Mouse (Mus musculus) right cerebral cortex, postnatal 14 days (tissue): ENCODE results near the gene Aco1.
"Not testable (repeated sequence)": the region's sequence is repeated elsewhere in the genome, so short reads cannot be mapped to it uniquely, and the experiment has no call there.

Experiments
- DNase-seq: peaks from one replicate; pipeline ENCODE4 v3.0.0; 2022

Aco1 gene

DNA sequence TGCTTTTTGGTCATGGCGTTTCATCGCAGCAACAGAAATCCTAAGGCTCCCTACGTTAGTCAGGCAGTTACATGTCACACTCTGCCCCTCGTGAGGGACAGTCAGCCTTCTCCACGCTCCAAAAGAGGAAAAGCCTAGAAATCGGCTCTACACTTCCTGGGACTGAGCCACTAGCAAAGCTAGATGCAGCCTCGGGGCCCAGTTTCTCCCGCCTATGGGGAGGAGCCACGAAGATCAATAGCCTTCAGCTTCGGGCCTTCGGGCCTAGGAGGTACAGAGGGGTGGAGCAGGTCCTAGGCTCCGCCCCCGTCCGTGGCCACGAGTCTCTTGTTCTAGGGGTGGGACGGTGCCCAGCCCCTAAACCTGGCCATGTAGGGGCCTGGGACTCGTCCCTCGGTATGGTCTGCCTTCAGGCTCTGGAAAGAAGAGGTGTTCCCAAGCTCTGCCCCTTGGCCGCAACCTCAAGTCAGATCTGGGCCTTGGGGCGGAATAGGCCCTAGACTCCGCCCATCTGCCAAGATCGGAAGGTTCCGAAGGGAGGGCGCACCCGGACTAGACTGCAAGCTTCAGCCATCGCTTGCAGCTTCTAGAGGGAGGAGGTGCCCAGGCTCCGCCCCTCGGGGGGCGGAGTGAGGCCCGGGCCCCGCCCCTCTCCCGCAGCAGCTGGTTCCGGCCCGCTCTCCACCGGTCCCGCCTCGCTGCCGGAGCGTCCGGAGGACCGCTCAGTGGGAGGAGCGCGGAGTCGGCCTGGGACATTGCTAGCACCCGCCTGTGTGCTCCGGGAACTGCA is at the start of gene Aco1:
Gene Aco1, plus strand, starts transcription at position 339 of the 790 bp plus-strand sequence.
- DNase-seq = peak; percentile 88

DNA sequence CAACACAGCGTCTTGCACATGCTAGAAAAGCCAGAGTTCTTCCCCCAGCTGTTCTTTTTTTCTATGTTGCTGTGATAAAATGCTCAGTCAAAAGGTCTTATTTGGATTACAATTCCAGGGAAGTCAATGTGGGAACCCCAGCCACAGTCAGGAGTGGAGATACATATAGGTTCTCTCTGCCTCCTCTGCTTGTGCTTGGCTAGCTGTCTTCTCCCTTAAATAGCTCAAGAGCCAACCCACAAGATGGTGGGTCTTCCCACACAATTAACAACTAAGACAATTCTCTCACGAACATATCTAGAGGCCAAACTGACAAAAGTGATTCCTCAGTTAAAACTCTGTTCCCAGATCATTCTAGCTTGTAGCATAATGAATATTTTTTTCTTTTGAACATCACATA is 47.9 kb upstream of the Aco1 start:
- DNase-seq = no peak

DNA sequence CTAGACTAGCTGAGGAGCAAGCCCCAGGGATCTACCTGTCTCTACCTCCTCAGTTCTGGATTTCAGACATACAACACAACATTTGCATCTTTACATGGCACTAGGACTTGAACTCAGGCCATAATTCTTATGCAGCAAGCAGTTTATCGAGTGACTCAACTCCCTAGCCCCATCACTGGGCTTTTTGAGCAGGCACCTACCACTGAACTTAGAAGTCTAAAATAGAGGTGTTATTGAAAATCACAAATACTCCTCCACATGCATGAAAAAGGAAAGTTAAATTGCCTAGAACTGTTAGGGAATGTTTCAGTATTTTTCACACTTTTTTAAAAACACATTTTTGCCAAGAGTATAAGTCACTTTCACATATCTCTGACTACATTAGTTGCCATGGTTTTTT is 39.9 kb upstream of the Aco1 start:
- DNase-seq = no peak

DNA sequence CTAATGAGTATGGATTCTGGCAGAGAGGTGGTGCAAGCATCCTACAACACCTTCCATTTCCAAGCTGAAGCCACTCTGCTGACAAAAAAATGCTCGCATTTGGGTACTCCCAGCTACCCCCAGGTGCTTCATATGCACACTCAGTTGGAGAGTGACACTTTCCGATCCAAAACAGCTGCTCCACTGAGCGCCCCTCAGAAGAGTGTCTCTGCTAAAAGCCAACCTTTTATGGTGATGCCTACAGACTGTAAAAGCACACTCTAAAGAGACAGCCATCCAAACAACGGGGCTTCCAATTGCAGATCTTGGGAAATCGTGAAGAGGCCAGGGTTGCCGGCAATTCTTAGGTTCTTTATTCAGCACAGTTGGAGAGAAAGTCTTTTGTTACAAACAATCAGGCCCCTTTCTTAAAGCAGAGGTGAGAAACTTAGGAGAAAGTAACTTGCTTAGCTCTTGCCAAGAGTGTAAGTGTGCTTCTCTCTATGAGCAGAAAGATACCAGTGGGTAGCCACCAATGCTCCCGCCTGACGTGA is 36.8 kb upstream of the Aco1 start:
- no peak for DNase-seq

DNA sequence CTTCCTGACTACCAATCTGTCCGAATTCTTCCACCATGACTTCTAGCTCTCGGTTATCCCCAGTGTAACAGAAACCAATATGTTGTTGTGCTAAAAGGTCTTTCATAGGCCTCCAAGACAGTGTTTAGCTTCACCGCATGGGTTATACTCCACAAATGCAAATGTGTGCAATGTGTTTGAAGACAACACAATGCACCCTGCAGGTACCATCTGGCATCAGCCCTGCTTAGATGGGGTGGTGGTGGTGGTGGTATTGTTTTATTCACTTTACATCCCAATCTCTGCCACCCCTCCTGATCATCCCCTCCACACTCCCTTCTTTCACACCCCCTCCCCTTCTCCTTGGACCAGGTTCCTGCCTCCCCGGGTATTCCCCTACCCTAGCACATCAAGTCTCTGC is 34.9 kb upstream of the Aco1 start:
- no peak for DNase-seq

DNA sequence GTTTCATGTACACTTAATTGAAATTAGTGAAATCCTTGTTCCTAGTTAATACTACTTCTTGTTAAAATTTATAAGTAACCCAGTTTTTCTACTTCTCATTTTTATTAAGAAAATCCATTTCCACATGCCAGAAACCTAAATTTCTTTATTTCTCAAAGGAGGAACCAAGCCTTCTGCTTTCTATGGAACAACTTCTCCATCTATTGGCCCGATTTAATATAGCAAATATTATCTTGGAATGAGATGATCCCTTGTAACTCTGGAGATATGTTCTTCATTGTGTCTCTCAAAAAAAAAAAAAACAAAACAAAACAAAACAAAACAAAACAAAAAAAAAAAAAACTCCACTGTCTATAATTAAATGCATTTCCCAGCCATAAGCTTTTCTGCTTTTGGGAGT is 29.7 kb upstream of the Aco1 start:
- no peak for DNase-seq

DNA sequence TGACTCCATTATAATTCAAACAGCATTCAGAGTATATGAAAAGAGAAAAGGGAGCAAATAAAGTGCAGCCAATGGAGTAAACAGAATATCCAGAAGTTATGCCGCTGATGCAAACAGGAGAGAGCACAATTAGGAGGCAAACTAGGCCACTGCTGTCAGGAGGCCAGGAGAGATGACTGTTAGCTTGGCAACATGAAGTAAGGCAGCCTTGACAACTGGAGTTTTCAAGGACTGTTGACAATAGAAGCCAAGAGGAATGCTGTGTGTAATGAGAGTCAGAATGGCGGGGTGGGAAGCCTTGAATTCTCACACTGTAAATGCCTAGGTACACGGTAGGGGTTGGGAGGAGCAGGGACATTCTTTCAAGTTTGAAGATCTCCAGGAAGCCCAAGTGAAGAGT is 21.7 kb upstream of the Aco1 start:
- no peak for DNase-seq

DNA sequence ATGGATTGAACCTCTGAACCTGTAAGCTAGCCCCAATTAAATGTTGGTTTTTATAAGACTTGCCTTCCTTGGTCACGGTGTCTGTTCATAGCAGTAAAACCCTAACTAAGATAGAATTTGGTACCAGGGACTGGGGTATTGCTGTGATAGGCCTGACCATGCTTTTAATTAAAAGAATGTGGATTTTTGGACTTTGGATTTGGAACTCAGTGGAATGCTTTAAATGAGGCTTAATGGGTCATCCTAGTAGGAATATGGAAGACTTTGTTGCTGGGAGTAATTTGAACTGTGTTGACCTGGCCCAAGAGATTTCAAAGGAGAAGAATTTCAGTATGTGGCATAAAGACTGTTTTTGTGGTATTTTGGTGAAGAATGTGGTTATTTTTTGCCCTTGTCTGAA is 20.6 kb upstream of the Aco1 start:
- DNase-seq = not testable (repeated sequence)

DNA sequence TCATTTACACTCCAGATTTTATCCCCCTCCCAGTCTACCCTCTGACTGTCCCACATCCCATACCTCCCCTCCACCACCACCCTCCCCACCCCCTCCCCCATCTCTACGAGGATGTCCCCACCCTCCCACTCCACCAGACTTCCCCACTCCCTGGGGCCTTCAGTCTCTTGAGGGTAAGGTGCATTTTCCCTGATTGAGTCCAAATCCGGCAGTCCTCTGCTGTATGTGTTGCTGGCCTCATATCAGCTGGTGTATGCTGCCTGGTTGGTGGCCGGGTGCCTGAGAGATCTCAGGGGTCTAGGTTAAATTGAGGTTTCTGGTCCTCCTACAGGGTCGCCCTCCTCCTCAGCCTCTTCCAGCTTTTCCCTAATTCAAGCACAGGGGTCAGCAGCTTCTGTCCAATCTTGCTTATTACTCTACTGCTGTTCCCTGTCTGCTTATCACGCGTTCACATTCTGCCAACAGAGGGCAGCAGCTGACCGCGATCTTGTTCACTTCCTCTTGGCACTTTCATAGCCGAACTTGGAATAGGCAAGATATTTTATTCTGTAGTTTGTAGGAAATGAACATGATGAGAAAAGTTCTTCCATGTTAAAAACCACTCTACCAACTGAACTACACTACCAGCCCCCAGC is 8.3 kb upstream of the Aco1 start:
- peak; percentile 82 for DNase-seq

DNA sequence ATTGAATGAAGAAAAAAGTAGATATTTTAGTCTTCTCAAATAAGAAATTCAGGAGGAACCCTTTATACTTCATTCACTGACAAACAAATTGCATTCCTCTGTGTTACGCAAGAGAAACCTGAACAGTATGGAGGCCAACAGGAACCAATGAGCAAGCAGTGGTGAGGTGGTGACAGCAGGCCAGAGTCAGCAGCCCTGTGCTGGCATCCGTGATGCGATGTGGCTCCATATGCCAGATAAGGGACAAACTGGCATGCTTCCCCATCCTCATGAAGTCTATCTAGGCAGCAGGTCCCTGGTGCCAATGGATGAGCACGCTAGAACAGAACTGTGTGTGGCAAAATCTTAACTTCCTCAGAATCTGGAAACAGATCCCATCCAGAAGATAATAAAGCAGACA is 6.4 kb upstream of the Aco1 start:
- DNase-seq = no peak

DNA sequence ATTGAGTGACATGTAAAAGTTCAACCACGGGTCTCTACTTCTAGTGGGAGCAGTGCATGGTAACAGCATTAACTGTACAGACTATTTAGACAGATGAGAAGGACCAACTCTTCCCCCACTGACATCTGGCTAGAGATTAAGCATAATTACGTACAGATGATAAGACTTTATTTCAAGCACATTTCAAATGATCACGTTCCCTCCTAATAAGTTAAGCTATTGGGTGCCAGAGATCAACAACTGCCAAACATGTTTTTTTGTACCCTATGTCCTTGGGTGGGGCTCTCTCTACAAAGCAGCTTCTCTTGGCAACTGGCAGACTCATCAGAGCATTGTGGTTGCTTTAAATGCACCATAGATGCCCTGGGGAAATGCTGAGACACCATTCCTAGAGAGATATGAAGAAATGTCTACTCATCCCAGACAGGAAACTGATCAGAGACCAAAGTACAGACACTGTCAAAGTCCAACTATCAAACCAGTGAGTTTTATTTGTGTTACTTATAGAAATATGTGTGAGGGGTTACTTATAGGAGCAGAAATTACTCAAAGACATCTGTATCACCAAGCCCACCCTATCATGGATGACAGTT is 3.1 kb upstream of the Aco1 start:
- no peak for DNase-seq

DNA sequence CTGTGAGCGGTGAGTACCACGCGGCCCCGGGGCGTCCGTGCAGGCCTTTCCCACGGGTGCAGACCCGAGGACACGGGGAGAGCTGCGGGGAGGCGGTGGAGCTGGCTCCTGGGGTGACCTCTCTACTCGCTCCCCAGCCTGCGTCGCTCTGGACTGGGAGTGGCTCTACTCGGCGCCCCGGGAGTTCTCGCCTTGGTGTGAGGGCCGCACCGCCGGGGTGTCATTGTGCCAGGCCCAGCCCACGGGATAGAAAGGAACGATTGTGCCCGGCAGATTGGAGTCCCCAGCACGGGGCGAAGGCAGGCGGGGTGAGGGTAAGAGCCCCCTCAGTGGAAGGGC is 621 bp downstream of the Aco1 start:
- DNase-seq = no peak

DNA sequence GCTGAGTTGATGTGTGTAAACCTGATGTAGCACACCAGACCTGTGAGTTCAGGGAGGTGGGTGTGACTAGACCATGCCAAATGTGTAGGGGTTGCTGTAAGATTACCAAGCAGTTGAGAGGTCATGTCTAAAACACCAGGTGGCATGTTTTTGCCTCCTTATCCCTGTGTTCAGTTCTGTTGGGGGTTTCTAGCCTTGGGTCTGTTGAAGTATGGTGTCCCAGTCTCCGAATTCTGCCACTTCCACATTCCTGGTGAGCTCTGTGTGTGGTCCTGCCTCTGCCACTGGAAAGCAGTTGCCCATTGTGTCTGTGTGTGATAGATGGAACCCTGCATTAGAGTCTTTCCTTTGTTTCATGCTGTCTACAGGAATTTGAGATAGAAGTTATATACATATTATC is 1.7 kb downstream of the Aco1 start:
- DNase-seq = no peak

DNA sequence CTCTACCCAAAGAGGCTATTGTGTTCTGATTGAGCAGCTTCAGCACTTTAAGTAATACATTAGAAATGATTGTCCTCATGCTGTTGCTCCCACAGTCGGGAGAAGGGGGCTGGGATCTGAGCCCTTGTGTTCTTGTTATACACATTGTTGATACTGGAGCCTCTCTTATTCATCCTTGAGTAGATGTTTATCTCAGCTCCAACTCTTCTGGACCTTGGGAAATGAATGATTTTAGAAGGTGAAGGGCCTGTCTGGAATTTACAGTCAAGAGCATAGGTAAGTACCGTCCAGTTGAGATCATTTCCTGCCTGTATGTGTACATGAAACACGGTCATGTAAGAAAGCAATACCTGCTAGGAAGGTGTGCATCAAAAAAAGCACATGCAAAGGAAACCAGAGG is 2.1 kb downstream of the Aco1 start:
- no peak for DNase-seq

DNA sequence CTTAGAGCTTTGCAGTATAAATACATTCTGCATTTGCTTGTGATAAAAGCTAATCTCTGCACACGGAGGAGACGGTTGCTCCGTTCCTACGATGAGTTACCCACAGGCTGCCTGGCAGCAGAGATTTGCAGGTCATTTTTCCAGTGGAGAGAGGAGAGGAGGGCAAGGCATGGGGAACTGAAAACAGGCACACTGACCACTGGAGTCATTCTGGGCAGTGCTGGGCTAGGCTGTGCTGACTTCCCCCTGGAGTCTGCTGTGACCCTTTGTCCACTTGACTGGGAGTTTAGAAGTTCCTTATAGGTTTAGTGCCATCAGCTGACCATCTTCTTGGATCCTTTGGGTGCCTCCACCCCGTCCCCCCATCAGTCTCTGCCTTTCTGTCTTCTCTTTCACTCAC is 5.4 kb downstream of the Aco1 start:
- no peak for DNase-seq

DNA sequence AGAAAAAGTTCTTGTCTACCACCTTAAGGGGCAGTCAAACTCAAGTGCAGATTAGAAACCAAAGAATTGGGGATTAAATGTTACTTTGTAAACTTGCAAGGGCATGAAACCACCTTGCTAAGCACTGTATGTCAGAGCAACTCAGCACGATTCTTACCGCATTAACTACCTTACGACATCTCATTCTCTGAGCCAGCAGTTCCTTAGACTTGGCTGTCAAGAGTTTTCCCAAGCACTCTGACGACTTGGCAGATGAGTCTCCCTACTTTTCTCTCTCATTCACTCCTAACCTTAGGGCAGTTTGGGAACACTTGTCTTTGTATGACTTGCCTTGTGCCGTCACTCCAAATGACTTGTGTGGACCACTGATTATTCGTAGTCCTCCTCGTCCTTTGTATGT is 7.2 kb downstream of the Aco1 start:
- DNase-seq = no peak

DNA sequence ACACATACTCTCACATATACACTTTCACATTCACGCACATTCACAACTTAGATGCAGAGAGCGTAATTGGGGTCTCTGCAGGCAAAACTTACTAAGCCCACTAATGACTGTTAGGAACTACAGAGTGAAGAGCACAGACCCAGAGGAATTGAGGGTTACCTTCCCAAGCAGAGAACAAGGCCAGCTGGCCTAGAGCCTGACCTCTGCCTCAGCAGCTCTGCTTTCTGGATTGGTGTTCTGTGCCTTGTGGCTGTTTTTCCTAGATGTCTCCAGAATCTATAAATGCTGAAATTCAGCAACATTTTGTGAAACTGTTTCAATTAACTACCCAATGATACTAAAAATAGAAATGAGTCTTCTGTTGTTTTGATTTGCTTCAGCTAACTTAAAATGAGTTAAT is 9.9 kb downstream of the Aco1 start:
- DNase-seq = no peak

DNA sequence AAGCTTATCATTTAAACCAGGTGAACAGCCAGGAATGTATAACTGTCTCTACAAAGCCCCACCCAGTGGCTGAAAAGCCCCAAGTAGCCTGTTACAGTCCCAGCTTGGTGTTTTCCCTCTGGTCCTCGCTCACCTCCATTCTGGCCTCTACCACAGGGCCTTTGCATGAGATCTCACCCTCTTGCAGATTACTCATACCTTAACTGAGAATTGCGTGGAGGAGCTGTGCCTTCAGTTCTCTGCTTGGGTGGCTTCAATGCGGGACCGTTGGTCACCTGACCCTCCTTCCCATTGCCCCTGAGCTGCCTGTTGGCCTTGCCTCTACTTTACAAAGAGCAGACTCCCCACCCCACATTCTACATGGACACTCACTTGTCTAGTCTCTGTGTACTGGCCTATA is 10.6 kb downstream of the Aco1 start:
- no peak for DNase-seq

DNA sequence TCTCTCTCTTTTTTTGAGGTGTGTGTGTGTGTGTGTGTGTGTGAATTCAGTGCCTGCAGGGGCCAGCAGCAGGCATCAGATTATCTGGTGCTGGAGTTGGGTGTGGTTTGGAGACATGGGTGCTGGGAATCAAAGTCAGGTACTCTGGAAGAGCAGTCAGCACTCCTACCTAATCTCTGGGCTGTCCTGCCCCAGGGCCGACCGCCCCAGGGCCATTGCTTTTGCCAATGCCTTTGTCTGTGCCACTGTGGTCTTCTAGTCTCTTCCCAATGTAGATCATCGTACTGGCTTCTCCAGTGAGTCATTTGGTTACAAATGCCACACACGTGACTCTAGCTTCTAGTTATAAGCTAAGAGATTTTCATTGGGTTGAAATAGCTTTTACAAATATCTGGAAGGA is 11.9 kb downstream of the Aco1 start:
- no peak for DNase-seq

DNA sequence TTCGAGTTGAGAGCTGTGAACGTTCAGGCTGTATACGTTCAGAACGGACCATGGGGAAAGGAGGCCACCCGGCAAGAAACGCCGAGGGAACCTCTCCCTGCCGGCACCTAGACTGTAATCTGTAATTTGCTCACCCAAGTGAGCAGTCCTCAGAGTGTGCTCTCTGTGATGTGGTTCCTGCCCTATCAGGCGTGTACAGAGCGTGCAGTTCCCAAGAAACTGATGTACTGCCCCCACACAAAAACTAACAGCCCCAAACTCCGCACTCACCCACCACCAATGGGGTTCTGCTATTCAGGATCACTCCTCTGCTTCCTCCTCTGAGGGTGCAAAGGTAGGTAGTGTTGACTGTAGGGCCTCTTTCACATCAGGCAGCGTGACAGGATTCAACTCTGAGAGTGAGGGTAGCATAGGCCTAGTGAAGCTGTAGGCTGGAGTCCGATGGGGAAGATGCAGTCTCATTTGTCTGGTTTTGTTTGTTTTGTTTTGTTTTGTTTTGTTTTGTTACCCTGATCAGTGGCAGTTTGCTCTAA is 12.7 kb downstream of the Aco1 start:
- DNase-seq = no peak

DNA sequence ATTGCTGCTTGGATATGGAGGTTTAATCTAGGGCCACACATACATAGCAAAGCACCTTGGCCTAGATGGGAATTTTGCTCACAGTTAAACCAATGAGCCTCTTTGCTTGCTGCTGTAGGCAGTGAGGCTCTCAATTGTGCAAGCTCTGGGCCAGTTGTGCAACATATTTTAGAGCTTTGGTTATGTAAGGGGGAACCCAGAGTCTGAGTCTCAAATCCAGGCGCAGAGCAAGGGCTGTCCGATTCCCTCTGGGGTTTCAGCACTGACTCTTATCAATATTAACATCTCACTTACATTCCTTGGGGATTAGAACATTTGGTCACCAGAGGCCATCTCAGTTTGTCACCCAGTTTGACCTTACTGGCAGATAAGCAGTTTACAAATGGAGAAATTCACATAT is 13.3 kb downstream of the Aco1 start:
- no peak for DNase-seq

DNA sequence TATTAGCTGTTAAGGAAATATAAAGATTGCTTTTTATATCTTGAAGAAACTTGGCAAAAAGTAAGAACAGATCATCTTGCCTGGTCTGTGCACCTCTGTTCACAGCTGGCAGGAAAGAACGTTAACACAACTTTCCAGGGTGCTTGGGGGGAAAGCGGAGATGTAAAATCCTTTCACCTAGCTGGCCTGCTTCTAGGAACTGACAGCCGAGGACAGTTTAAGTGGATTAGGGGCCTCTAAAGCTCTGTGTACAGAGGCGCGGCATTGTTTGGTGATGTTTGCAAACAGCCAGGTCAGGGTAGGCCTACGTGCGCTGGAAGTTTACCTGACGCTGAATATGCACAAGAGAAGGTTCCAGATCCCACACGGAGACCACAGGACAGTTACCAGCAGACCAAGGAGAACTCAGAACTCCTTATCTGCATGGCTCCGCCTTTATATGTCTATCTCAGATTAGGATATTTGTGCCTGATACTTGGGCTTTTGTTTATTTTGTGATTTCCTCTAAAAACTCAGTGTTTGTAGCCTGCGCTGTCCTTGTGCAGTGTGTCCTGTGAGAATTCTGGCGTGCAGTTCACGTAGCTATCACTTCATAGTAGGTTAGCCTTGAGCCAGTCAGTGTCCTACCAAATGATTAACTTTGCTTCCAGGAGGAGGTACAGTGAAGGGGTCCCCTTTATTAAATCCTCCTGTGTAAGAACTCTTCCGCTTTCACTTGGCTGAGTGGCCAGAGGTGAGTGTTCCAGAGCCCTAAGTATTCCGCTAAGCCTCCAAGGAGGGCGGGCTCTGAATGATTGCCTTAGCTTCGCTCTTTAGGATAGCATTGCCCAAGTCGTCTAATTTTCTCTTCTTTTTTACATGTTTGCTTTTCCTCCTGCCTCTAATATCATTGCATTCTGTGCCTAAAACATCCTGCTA is 14.0 kb downstream of the Aco1 start:
- DNase-seq = no peak
